Mouse (Mus musculus) retina, postnatal 1 day (tissue): ENCODE measurements around the gene Avl9.

Experiments
- DNase-seq: peaks from one replicate; pipeline ENCODE4 v3.0.0-alpha.2; 2012

The Avl9 gene

DNA sequence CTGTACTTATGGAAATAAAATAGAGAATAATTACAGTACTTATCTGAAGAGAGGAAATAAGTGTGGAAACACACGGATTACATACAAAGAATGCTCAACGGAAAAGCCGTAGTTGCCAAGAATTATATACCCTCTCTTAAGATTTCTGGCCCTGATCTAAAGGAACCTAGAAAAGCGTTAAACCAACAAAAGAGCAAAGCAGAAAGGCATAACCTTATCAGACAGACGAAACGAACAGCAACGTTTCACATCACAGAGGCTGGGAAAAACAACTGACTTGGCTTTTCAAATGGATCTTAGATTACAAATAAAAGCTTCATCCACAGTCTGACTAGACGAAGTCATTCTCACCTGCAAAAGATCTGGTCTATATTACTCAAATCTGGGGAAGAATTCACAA is 81.5 kb downstream of the Avl9 start:
- no peak for DNase-seq

DNA sequence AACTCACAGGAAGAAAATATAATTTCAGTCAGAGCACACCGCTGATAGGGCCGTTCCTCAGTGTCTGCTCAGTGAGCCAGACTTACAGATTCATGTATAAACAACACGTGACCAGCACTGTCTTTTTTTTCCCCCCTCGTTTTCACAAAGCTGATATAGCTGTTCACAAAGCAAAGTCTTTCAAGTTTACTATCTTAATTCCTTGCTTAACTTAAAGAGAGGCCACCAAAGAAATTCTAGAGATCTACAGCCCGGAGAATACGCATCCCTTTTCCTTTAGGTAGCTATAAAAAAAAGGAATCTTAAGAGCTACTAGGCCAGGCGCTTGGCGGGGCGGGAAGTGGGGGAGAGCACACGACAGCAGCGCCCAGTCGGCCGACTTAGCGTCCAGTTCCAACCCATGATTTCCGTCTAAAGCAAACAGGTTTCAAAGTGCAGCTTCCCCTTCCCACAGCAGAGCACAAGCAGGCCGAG is 82.0 kb downstream of the Avl9 start:
- DNase-seq = peak; percentile 63

GRCm38 (mm10) chr6:56797311-56798151 is 82.8 kb downstream of the Avl9 start, which contains the start of gene Kbtbd2:
TSS of gene Kbtbd2 (minus strand) at chr6:56797813.
- peak; percentile 97 for DNase-seq

DNA sequence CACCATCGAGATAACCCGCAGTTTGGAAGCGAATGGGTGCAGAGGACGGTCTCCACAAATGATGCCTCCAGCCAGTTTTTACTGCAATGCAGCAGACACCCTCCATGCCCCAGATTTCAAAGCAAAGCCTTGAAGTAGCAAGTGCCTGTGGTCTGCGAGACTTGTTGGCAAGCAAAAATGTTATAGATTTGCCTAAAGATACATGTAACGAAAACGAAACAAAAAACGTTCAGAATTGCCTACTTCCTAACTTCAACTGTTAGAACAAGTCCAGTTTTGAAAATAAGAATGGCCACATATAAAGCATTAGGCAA is 83.4 kb downstream of the Avl9 start:
- no peak for DNase-seq

- no peak for DNase-seq
Observed at GRCm38 (mm10) chr6:56805026-56805425, 90.3 kb downstream of the Avl9 start.

DNA sequence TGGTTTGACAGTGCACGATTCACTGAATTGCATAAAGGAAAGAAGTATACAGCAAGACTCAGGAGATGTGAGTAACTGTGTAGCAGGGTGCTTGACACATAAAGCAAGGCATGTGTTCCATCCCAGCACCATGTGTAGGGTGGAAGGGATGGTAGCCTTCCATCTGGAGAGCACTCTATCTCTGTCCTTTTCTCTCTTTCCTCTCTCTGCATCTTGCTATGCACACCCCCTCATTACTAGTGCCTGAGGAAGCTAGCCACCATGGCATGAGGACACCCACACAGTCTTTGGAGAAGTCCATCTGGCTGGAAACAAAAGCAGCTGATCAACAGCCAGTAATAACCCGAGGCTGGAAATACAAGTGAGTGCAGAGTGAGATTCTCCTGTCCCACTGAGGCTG is 91.5 kb downstream of the Avl9 start:
- DNase-seq = no peak

DNA sequence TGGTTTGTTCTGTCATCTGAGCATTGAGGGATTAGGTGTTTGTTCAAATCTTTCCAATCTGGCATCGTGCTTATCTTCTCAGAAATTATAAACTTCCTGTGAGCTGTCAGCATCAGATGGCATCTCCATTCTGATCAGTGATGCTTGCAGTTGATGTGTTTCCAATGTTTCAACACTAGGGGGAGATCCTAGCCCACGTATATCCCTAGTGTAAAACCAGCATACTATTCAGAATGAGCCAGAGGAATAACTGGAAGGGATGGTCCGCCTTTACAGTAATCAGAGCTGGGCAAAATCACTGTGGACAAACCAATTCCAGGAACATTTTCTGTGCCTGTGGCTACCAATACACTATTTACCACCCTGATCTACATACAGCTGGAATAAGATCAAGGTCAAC is 94.0 kb downstream of the Avl9 start:
- peak; percentile 80 for DNase-seq
